Mouse (Mus musculus) 3134 (cell line): ENCODE results near the gene Spag6.

ENCODE experiments used
- DNase-seq: peaks from one replicate; pipeline ENCODE4 v3.0.0-alpha.2; 2011; ENCODE audit warnings: low spot score; ENCODE audit not compliant: insufficient read length; ENCODE audit errors: extremely low read depth

Gene Spag6

GRCm38 (mm10) chr2:18693871-18694610, at the start of gene Spag6:
TSS of gene Spag6 (plus strand) at chr2:18694032.
- peak; percentile 93 for DNase-seq

- no peak for DNase-seq
These were observed 45.3 kb upstream of the Spag6 start for GRCm38 (mm10) chr2:18648563-18648962.

- no peak for DNase-seq
These were observed 39.0 kb upstream of the Spag6 start for GRCm38 (mm10) chr2:18654821-18655220.

- DNase-seq, result no peak
These were observed 29.8 kb upstream of the Spag6 start for GRCm38 (mm10) chr2:18664003-18664402.

GRCm38 (mm10) chr2:18671041-18671440, 22.8 kb upstream of the Spag6 start:
- DNase-seq, result no peak

- peak; percentile 91 for DNase-seq
These were observed 21.6 kb upstream of the Spag6 start, which contains the start of gene Commd3 for GRCm38 (mm10) chr2:18672133-18672765. TSS of gene Commd3 (plus strand) at chr2:18672384.

GRCm38 (mm10) chr2:18672766-18673164, 21.1 kb upstream of the Spag6 start:
- no peak for DNase-seq

- no peak for DNase-seq
These were observed 20.1 kb upstream of the Spag6 start for GRCm38 (mm10) chr2:18673766-18674165.

GRCm38 (mm10) chr2:18674193-18674902, 19.5 kb upstream of the Spag6 start:
- DNase-seq, result no peak

- DNase-seq, result peak; percentile 37
These were observed 18.0 kb upstream of the Spag6 start for GRCm38 (mm10) chr2:18675681-18676456.

- peak; percentile 71 for DNase-seq
These were observed 17.3 kb upstream of the Spag6 start for GRCm38 (mm10) chr2:18676457-18676935.

- DNase-seq, result no peak
These were observed 16.8 kb upstream of the Spag6 start, which contains the start of gene Bmi1 for GRCm38 (mm10) chr2:18676936-18677491. TSS of gene Bmi1 (plus strand) at chr2:18677018.

- DNase-seq, result peak; percentile 54
These were observed 16.0 kb upstream of the Spag6 start for GRCm38 (mm10) chr2:18677631-18678471.

GRCm38 (mm10) chr2:18679701-18680100, 14.1 kb upstream of the Spag6 start:
- no peak for DNase-seq

- DNase-seq, result no peak
These were observed 13.3 kb upstream of the Spag6 start for GRCm38 (mm10) chr2:18680501-18680900.

GRCm38 (mm10) chr2:18680961-18681360, 12.9 kb upstream of the Spag6 start:
- DNase-seq, result peak; percentile 80

GRCm38 (mm10) chr2:18684062-18684461, 9.8 kb upstream of the Spag6 start:
- DNase-seq, result peak; percentile 21

GRCm38 (mm10) chr2:18686386-18686785, 7.4 kb upstream of the Spag6 start:
- DNase-seq, result no peak

GRCm38 (mm10) chr2:18686826-18687519, 6.9 kb upstream of the Spag6 start:
- DNase-seq, result no peak
